Comparison of ENCODE assay signal across 17 mouse cellular contexts in genomic region chr10:4923616-4924015, GRCm38 (mm10).
"Had no signal": no experiment of that assay in that cellular context is flagged by ENCODE, and none has a peak within 500 bp of the region (broad histone marks: within the 10 kb centered on the region; RNA-seq: fewer than 3 reads in every experiment).

No protein-coding gene starts in this region.

- DNase-seq: lung, adult 18-20 months; lung, embryonic 14.5 days; lung, postnatal 10 days; lung, postnatal 4 days; retina, postnatal 1 day; right cerebral cortex, postnatal 14 days; thymus, adult 2 months; thymus, postnatal 25 days; thymus, postnatal 4 days had no signal

- H3K27ac ChIP-seq: midbrain, embryonic 13.5 days; midbrain, embryonic 15.5 days; neural tube, embryonic 13.5 days; neural tube, embryonic 15.5 days; stomach, embryonic 15.5 days; stomach, postnatal 0 days had no signal

- ATAC-seq: midbrain, embryonic 13.5 days; midbrain, embryonic 15.5 days had no signal

- H3K4me3 ChIP-seq: megakaryocyte, embryonic 14.5 days; midbrain, embryonic 13.5 days; midbrain, embryonic 15.5 days; myocyte; neural tube, embryonic 13.5 days; neural tube, embryonic 15.5 days; stomach, embryonic 15.5 days had no signal
